In the genomic region with DNA sequence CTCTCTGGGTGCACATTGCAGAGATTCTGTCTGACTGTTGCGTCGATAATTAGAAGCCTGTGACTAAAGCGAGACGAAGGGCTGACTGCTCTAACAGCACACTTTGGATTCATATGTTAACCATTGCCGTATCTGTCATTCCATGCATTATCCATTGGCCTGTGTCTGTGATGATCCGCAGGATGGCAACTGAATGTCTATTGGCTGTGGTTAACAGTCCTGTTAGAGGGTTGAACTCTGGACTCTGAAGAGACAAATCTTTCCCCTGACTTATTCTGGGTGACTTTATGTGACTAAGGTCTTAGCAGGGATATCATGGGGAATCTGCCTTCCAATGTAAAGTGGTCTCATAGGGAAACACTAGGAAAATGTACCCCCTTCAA, we compare ENCODE assay signal across 23 mouse cellular contexts.
DNase-seq lines count a peak whose midpoint lies in the region; ATAC-seq and TF ChIP-seq lines count a peak whose summit lies in the region.
"Had no signal": no experiment of that assay in that cellular context is flagged by ENCODE, and none has a peak within 500 bp of the region (broad histone marks: within the 10 kb centered on the region; RNA-seq: fewer than 3 reads in every experiment).

No protein-coding gene starts in this region.

- no peak for DNase-seq in kidney, postnatal 4 days
- no peak for DNase-seq in MEL (ENCODE audit: low read depth, low spot score)
- no peak for DNase-seq in spleen, postnatal 36 days (ENCODE audit: low spot score in 2 of 2)
- DNase-seq: adrenal gland, postnatal 10 days; adrenal gland, postnatal 36 days; cerebellum, adult 18-20 months; cerebellum, adult 9-10 months; cerebellum, postnatal 14 days; forebrain, postnatal 0 days; gastrocnemius, adult 2 months; gastrocnemius, postnatal 14 days; heart, adult 18-20 months; heart, postnatal 14 days; heart, postnatal 4 days had no signal

- no peaks in the 10 kb centered on the region for H3K36me3 ChIP-seq in kidney, embryonic 15.5 days
- H3K36me3 ChIP-seq in megakaryocyte, embryonic 14.5 days (replicated peaks; ENCODE audit: low read length) = no peaks in the 10 kb centered on the region
- H3K36me3 ChIP-seq in MEL (ENCODE audit: control insufficient read depth in 1 of 2, insufficient read depth in 2 of 2, low read length in 2 of 2) = peaks cover 0 to 78% of the 10 kb centered on the region in 2 experiments; a peak in 2 of 4 replicates
- H3K36me3 ChIP-seq: heart, embryonic 13.5 days had no signal

- no peaks in the 10 kb centered on the region for H3K9me3 ChIP-seq in kidney, embryonic 15.5 days (replicated peaks)
- H3K9me3 ChIP-seq in megakaryocyte, embryonic 14.5 days = no peaks in the 10 kb centered on the region
- H3K9me3 ChIP-seq in MEL (replicated peaks; ENCODE audit: insufficient read depth, low read length) = no peaks in the 10 kb centered on the region
- H3K9me3 ChIP-seq: heart, embryonic 13.5 days had no signal

- H3K4me3 ChIP-seq in kidney, embryonic 15.5 days (replicated peaks) = no peak overlapping the region
- H3K4me3 ChIP-seq in megakaryocyte, embryonic 14.5 days (replicated peaks) = peak overlapping the region; percentile 42
- peak overlapping the region; percentile 19 to 27 for H3K4me3 ChIP-seq in MEL (ENCODE audit: control insufficient read depth in 1 of 2, insufficient read depth in 1 of 2, low read depth in 2 of 2, low read length in 2 of 2)
- H3K4me3 ChIP-seq: gastrocnemius, adult 2 months; heart, embryonic 13.5 days had no signal

- TF ChIP-seq EP300 in MEL (IDR thresholded peaks at IDR 0.05; ENCODE audit: low read depth in 1 of 2, low read length in 2 of 2) = no peak

- TF ChIP-seq RAD21 in MEL (IDR thresholded peaks at IDR 0.05; ENCODE audit: low read depth, low read length) = no peak

- no peaks in the 10 kb centered on the region for H3K27me3 ChIP-seq in kidney, embryonic 15.5 days
- no peaks in the 10 kb centered on the region for H3K27me3 ChIP-seq in megakaryocyte, embryonic 14.5 days (replicated peaks)
- H3K27me3 ChIP-seq in MEL (ENCODE audit: control insufficient read depth in 1 of 2, insufficient read depth in 2 of 2, low read length in 2 of 2) = no peaks in the 10 kb centered on the region
- H3K27me3 ChIP-seq: heart, embryonic 13.5 days; Patski had no signal

- 79% methylated on average over 6 of the region's 6 CpGs for WGBS in kidney, embryonic 15.5 days

- peaks cover 9% of the 10 kb centered on the region; the same call in 1 of the 2 replicates for H3K4me1 ChIP-seq in kidney, embryonic 15.5 days
- peaks cover 36% of the 10 kb centered on the region for H3K4me1 ChIP-seq in megakaryocyte, embryonic 14.5 days
- H3K4me1 ChIP-seq in MEL (ENCODE audit: control insufficient read depth in 1 of 2, insufficient read depth in 2 of 2, low read length in 2 of 2) = peaks cover 26 to 70% of the 10 kb centered on the region in 2 experiments

- TF ChIP-seq POLR2A in MEL (IDR thresholded peaks at IDR 0.05; ENCODE audit: control insufficient read depth in 1 of 2, insufficient read depth in 1 of 2, low read depth in 1 of 2, low read length in 2 of 2, poor library complexity in 1 of 2) = no peak

- TF ChIP-seq CTCF in MEL (IDR thresholded peaks at IDR 0.05 in 2 of 3, conservative IDR thresholded peaks at IDR 0.05 in 1 of 3; ENCODE audit: control insufficient read depth in 1 of 3, insufficient read depth in 1 of 3, low read depth in 2 of 3, low read length in 3 of 3, poor library complexity in 1 of 3, severe bottlenecking in 1 of 3) = no peak

- 0 out of 2 replicates have a peak, but pooled peaks have one; percentile 35 for ATAC-seq in kidney, embryonic 15.5 days (replicated peaks; ENCODE audit: low FRiP score)
- no peak for ATAC-seq in megakaryocyte, adult 5-6 weeks (ENCODE audit: poor library complexity, severe bottlenecking)
- ATAC-seq: CD4-positive, CD25-positive, alpha-beta regulatory T cell, adult 4 months; forebrain, embryonic 14.5 days; forebrain, postnatal 0 days; hindbrain, postnatal 0 days; Patski had no signal

- H3K79me2 ChIP-seq in MEL (ENCODE audit: control insufficient read depth, insufficient read depth, low read length, poor library complexity) = peaks cover 16% of the 10 kb centered on the region

- H3K27ac ChIP-seq in kidney, embryonic 15.5 days = no peak overlapping the region
- H3K27ac ChIP-seq in MEL (ENCODE audit: control insufficient read depth, low read depth, low read length) = peak overlapping the region; percentile 100
- H3K27ac ChIP-seq: gastrocnemius, adult 2 months; heart, embryonic 13.5 days; hindbrain, embryonic 14.5 days; hindbrain, postnatal 0 days had no signal

- H3K9ac ChIP-seq in kidney, embryonic 15.5 days = no peak overlapping the region
- H3K9ac ChIP-seq in MEL (ENCODE audit: control insufficient read depth, low read depth, low read length, poor library complexity, severe bottlenecking) = peak overlapping the region; percentile 70
- H3K9ac ChIP-seq: forebrain, postnatal 0 days; heart, embryonic 13.5 days; hindbrain, embryonic 14.5 days had no signal

- H3K4me2 ChIP-seq in kidney, embryonic 15.5 days = no peak overlapping the region
- H3K4me2 ChIP-seq: heart, embryonic 13.5 days; hindbrain, embryonic 14.5 days had no signal

TF ChIP-seq in MEL, 35 proteins besides CTCF, POLR2A, EP300 and RAD21:
- TF ChIP-seq HCFC1 (IDR thresholded peaks at IDR 0.05; ENCODE audit: low read depth, low read length) (no peak), MYB (IDR thresholded peaks at IDR 0.05; ENCODE audit: low read depth, low read length) (no peak), SIN3A (IDR thresholded peaks at IDR 0.05; ENCODE audit: low read length) (no peak), ZKSCAN1 (IDR thresholded peaks at IDR 0.05; ENCODE audit: low read depth, low read length) (no peak), CHD2 (IDR thresholded peaks at IDR 0.05; ENCODE audit: low read length) (no peak), MYC (IDR thresholded peaks at IDR 0.05; ENCODE audit: low read depth, low read length) (no peak), MAFK (IDR thresholded peaks at IDR 0.05; ENCODE audit: borderline replicate concordance, low read depth, low read length) (no peak), TBP (IDR thresholded peaks at IDR 0.05; ENCODE audit: low read depth, low read length) (no peak), GABPA (IDR thresholded peaks at IDR 0.05; ENCODE audit: low read depth, low read length) (no peak), ZMIZ1 (IDR thresholded peaks at IDR 0.05; ENCODE audit: low read depth, low read length) (no peak), CHD1 (IDR thresholded peaks at IDR 0.05; ENCODE audit: low read depth, low read length) (no peak), BHLHE40 (IDR thresholded peaks at IDR 0.05; ENCODE audit: borderline replicate concordance, low read depth, low read length) (no peak), MEF2A (IDR thresholded peaks at IDR 0.05; ENCODE audit: extremely low read depth, insufficient replicate concordance, low read depth, low read length, poor library complexity, severe bottlenecking) (no peak), ELF1 (IDR thresholded peaks at IDR 0.05; ENCODE audit: low read depth, low read length) (no peak), ETS1 (IDR thresholded peaks at IDR 0.05; ENCODE audit: low read depth, low read length) (no peak), POLR2AphosphoS2 (IDR thresholded peaks at IDR 0.05; ENCODE audit: low read length) (no peak), KAT2A (conservative IDR thresholded peaks at IDR 0.05; ENCODE audit: low read depth, low read length) (no peak), ZC3H11A (IDR thresholded peaks at IDR 0.05; ENCODE audit: low read depth, low read length) (no peak)
